Mouse (Mus musculus): Measurements from ENCODE around the gene B3galt4. TPM values are rescaled to one million over a fixed set of nuclear protein-coding genes. Genes with fewer than 3 reads are reported as not detected.
"Not testable (repeated sequence)": the region's sequence is repeated elsewhere in the genome, so short reads cannot be mapped to it uniquely, and the experiment has no call there.

Gene B3galt4
- polyA plus RNA-seq, 1 experiment: 11.4 TPM

GRCm38 (mm10) chr17:33955555-33956214 is 4.4 kb upstream of the B3galt4 start, which contains the start of the genes Vps52 and Rps18:
Gene Vps52 (plus strand): TSS chr17:33955812.
Gene Rps18 (minus strand): TSS chr17:33956001.
- Histone ChIP-seq H3K4me1 (ENCODE audit: control insufficient read depth, insufficient read depth, low read length) (peaks cover 14% of the 10 kb centered on the region), H3K4me3 (replicated peaks; ENCODE audit: extremely low read depth, low read depth, low read length) (peak within 1 kb of the TSS; percentile 82)
- DNase-seq: peak; percentile 96
- WGBS: under 1% methylated on average over 50 of the region's 50 CpGs
- TF ChIP-seq POLR2A (IDR thresholded peaks at IDR 0.05; ENCODE audit: borderline replicate concordance, extremely low read depth, low read depth, low read length) (peak; percentile 94), CTCF (IDR thresholded peaks at IDR 0.05; ENCODE audit: insufficient read depth, low read length) (no peak)

GRCm38 (mm10) chr17:33954646-33955554 is 3.6 kb upstream of the B3galt4 start:
- TF ChIP-seq POLR2A (IDR thresholded peaks at IDR 0.05; ENCODE audit: borderline replicate concordance, extremely low read depth, low read depth, low read length): no peak
- TF ChIP-seq CTCF (IDR thresholded peaks at IDR 0.05; ENCODE audit: insufficient read depth, low read length): no peak
- no peak for DNase-seq
- peaks cover 17% of the 10 kb centered on the region for H3K4me1 ChIP-seq (ENCODE audit: control insufficient read depth, insufficient read depth, low read length)
- peak overlapping the region; percentile 67 for H3K4me3 ChIP-seq (replicated peaks; ENCODE audit: extremely low read depth, low read depth, low read length)
- WGBS: 1% methylated on average over 33 of the region's 33 CpGs

- DNase-seq: no peak
- 34% methylated on average over 5 of the region's 5 CpGs for WGBS
- H3K4me1 ChIP-seq (ENCODE audit: control insufficient read depth, insufficient read depth, low read length): peaks cover 20% of the 10 kb centered on the region
- H3K4me3 ChIP-seq (replicated peaks; ENCODE audit: extremely low read depth, low read depth, low read length): no peak overlapping the region
- TF ChIP-seq CTCF (IDR thresholded peaks at IDR 0.05; ENCODE audit: insufficient read depth, low read length): no peak
- no peak for TF ChIP-seq POLR2A (IDR thresholded peaks at IDR 0.05; ENCODE audit: borderline replicate concordance, extremely low read depth, low read depth, low read length)
These were observed 2.8 kb upstream of the B3galt4 start for GRCm38 (mm10) chr17:33953961-33954565.

GRCm38 (mm10) chr17:33953310-33953709 is 2.0 kb upstream of the B3galt4 start:
- no peak for DNase-seq
- Histone ChIP-seq H3K4me3 (replicated peaks; ENCODE audit: extremely low read depth, low read depth, low read length) (no peak overlapping the region), H3K4me1 (ENCODE audit: control insufficient read depth, insufficient read depth, low read length) (peaks cover 20% of the 10 kb centered on the region)
- TF ChIP-seq POLR2A (IDR thresholded peaks at IDR 0.05; ENCODE audit: borderline replicate concordance, extremely low read depth, low read depth, low read length): no peak
- no peak for TF ChIP-seq CTCF (IDR thresholded peaks at IDR 0.05; ENCODE audit: insufficient read depth, low read length)
- 76% methylated on average over 3 of the region's 3 CpGs for WGBS

- no peak for DNase-seq
- no peak overlapping the region for H3K4me3 ChIP-seq (replicated peaks; ENCODE audit: extremely low read depth, low read depth, low read length)
- 72% methylated on average over 4 of the region's 4 CpGs for WGBS
- TF ChIP-seq CTCF (IDR thresholded peaks at IDR 0.05; ENCODE audit: insufficient read depth, low read length) (no peak), POLR2A (IDR thresholded peaks at IDR 0.05; ENCODE audit: borderline replicate concordance, extremely low read depth, low read depth, low read length) (no peak)
- peaks cover 20% of the 10 kb centered on the region for H3K4me1 ChIP-seq (ENCODE audit: control insufficient read depth, insufficient read depth, low read length)
These were observed 1.6 kb upstream of the B3galt4 start for GRCm38 (mm10) chr17:33952879-33953278.

GRCm38 (mm10) chr17:33952015-33952414 is 727 bp upstream of the B3galt4 start:
- H3K4me1 ChIP-seq (ENCODE audit: control insufficient read depth, insufficient read depth, low read length): peaks cover 20% of the 10 kb centered on the region
- H3K4me3 ChIP-seq (replicated peaks; ENCODE audit: extremely low read depth, low read depth, low read length); DNase-seq: not testable (repeated sequence)
- 75% methylated on average over 13 of the region's 13 CpGs for WGBS

GRCm38 (mm10) chr17:33950131-33950625 is 1.1 kb downstream of the B3galt4 start:
- TF ChIP-seq CTCF (IDR thresholded peaks at IDR 0.05; ENCODE audit: insufficient read depth, low read length): no peak
- TF ChIP-seq POLR2A (IDR thresholded peaks at IDR 0.05; ENCODE audit: borderline replicate concordance, extremely low read depth, low read depth, low read length): no peak
- no peak for DNase-seq
- Histone ChIP-seq H3K4me3 (replicated peaks; ENCODE audit: extremely low read depth, low read depth, low read length) (no peak overlapping the region), H3K4me1 (ENCODE audit: control insufficient read depth, insufficient read depth, low read length) (peaks cover 17% of the 10 kb centered on the region; the same call in 1 of the 2 replicates)
- 68% methylated on average over 10 of the region's 10 CpGs for whole genome bisulfite sequencing

- DNase-seq: no peak
- 85% methylated on average over 19 of the region's 19 CpGs for WGBS
- Histone ChIP-seq H3K4me1 (ENCODE audit: control insufficient read depth, insufficient read depth, low read length) (peaks cover 11% of the 10 kb centered on the region; the same call in 1 of the 2 replicates), H3K4me3 (replicated peaks; ENCODE audit: extremely low read depth, low read depth, low read length) (no peak overlapping the region)
- TF ChIP-seq CTCF (IDR thresholded peaks at IDR 0.05; ENCODE audit: insufficient read depth, low read length): no peak
- no peak for TF ChIP-seq POLR2A (IDR thresholded peaks at IDR 0.05; ENCODE audit: borderline replicate concordance, extremely low read depth, low read depth, low read length)
These were observed 2.3 kb downstream of the B3galt4 start for GRCm38 (mm10) chr17:33948905-33949537.
